28 mouse cellular contexts compared by ENCODE assay signal in genomic region chr10:89430751-89431150, GRCm38 (mm10).
"Had no signal": no experiment of that assay in that cellular context is flagged by ENCODE, and none has a peak within 500 bp of the region (broad histone marks: within the 10 kb centered on the region; RNA-seq: fewer than 3 reads in every experiment).

No protein-coding gene starts in this region.

- H3K9ac ChIP-seq: limb, embryonic 12.5 days; limb, embryonic 13.5 days; limb, embryonic 15.5 days; liver, embryonic 12.5 days; liver, embryonic 13.5 days; liver, embryonic 14.5 days; liver, embryonic 15.5 days; liver, postnatal 0 days; lung, embryonic 14.5 days; lung, embryonic 15.5 days; midbrain, embryonic 12.5 days; midbrain, embryonic 13.5 days; midbrain, embryonic 15.5 days; neural tube, embryonic 12.5 days had no signal

- H3K4me1 ChIP-seq: limb, embryonic 10.5 days; limb, embryonic 12.5 days; limb, embryonic 15.5 days; liver, embryonic 12.5 days; lung, embryonic 15.5 days had no signal

- DNase-seq: left cerebral cortex, postnatal 4 days; liver; liver, embryonic 13.5 days; liver, postnatal 0 days; lung, adult 18-20 months; lung, adult 2 months; lung, embryonic 14.5 days; lung, postnatal 10 days; lung, postnatal 14 days; lung, postnatal 36 days; lung, postnatal 4 days; midbrain, embryonic 14.5 days had no signal

- H3K4me3 ChIP-seq: limb, embryonic 10.5 days; limb, embryonic 12.5 days; limb, embryonic 13.5 days; limb, embryonic 15.5 days; liver, embryonic 12.5 days; liver, embryonic 13.5 days; liver, embryonic 15.5 days; lung, embryonic 15.5 days; megakaryocyte, embryonic 14.5 days; midbrain, embryonic 10.5 days; midbrain, embryonic 12.5 days; midbrain, embryonic 13.5 days; midbrain, embryonic 15.5 days; myocyte; neural tube, embryonic 12.5 days had no signal

- H3K36me3 ChIP-seq: midbrain, embryonic 15.5 days; neural tube, embryonic 12.5 days had no signal

- H3K27me3 ChIP-seq: limb, embryonic 12.5 days; limb, embryonic 13.5 days; limb, embryonic 15.5 days; liver, embryonic 12.5 days; liver, embryonic 13.5 days; liver, embryonic 15.5 days; lung, embryonic 15.5 days; megakaryocyte, embryonic 14.5 days had no signal

- H3K27ac ChIP-seq: limb, embryonic 10.5 days; limb, embryonic 12.5 days; limb, embryonic 13.5 days; limb, embryonic 15.5 days; liver, embryonic 12.5 days; liver, embryonic 13.5 days; liver, embryonic 14.5 days; liver, embryonic 15.5 days; lung, embryonic 15.5 days; macrophage; midbrain, embryonic 10.5 days; midbrain, embryonic 12.5 days; midbrain, embryonic 13.5 days; midbrain, embryonic 15.5 days; neural tube, embryonic 12.5 days had no signal
